Mouse (Mus musculus) midbrain, embryonic 12.5 days (tissue): Measurements from ENCODE around the gene Gm11444. TPM values are rescaled to one million over a fixed set of nuclear protein-coding genes. Genes with fewer than 3 reads are reported as not detected.
A peak's percentile ranks its signal among the peaks of the same experiment; 100 is the strongest.

Experiments
- ATAC-seq: fragments of 200-750 bp; cut with Nextera tagmentation; 2 replicates; pipeline ENCODE4 v1.8.0; 2017; ENCODE audit warnings: low read depth, moderate TSS enrichment, moderate library complexity; ENCODE audit not compliant: low FRiP score
- H3K27ac ChIP-seq: fragments of 300-500 bp; sonication (generic); replicated peaks from 2 replicates; pipeline ENCODE4 v1.5.1; 2016; ENCODE audit warnings: mild to moderate bottlenecking
- H3K27me3 ChIP-seq: fragments of 300-500 bp; sonication (generic); 2 replicates; pipeline ENCODE4 v1.6.1; 2016; ENCODE audit warnings: mild to moderate bottlenecking
- H3K36me3 ChIP-seq: fragments of 300-500 bp; sonication (generic); 2 replicates; pipeline ENCODE4 v1.6.1; 2016
- H3K4me1 ChIP-seq: fragments of 300-500 bp; sonication (generic); 2 replicates; pipeline ENCODE4 v1.6.1; 2016
- H3K4me2 ChIP-seq: fragments of 300-500 bp; sonication (generic); replicated peaks from 2 replicates; pipeline ENCODE4 v1.6.1; 2016; ENCODE audit warnings: mild to moderate bottlenecking, moderate library complexity
- H3K4me3 ChIP-seq: fragments of 300-500 bp; sonication (generic); 2 replicates; pipeline ENCODE4 v1.5.1; 2016; ENCODE audit warnings: mild to moderate bottlenecking
- H3K9ac ChIP-seq: fragments of 300-500 bp; sonication (generic); replicated peaks from 2 replicates; pipeline ENCODE4 v1.6.1; 2016; ENCODE audit warnings: mild to moderate bottlenecking, moderate library complexity
- H3K9me3 ChIP-seq: fragments of 300-500 bp; sonication (generic); 2 replicates; pipeline ENCODE4 v1.6.1; 2016; ENCODE audit warnings: mild to moderate bottlenecking
- WGBS: fragments of 180-500 bp; shearing (Covaris S2); methylation state at CpG from one replicate; pipeline ENCODE4 v1.1.7; 2016; 5-methylcytosine and 5-hydroxymethylcytosine counted together
- polyA plus RNA-seq: library from polyadenylated mRNA; unstranded; fragments of >200 nt; fragmentation: Nextera tagmentation; extraction: Ambion mirVana; gene quantifications from 2 replicates; pipeline ENCODE4 v1.2.1, GENCODE M21; 2016

Gene Gm11444
- polyA plus RNA-seq, 1 experiment from 2014 or later, result not detected

DNA sequence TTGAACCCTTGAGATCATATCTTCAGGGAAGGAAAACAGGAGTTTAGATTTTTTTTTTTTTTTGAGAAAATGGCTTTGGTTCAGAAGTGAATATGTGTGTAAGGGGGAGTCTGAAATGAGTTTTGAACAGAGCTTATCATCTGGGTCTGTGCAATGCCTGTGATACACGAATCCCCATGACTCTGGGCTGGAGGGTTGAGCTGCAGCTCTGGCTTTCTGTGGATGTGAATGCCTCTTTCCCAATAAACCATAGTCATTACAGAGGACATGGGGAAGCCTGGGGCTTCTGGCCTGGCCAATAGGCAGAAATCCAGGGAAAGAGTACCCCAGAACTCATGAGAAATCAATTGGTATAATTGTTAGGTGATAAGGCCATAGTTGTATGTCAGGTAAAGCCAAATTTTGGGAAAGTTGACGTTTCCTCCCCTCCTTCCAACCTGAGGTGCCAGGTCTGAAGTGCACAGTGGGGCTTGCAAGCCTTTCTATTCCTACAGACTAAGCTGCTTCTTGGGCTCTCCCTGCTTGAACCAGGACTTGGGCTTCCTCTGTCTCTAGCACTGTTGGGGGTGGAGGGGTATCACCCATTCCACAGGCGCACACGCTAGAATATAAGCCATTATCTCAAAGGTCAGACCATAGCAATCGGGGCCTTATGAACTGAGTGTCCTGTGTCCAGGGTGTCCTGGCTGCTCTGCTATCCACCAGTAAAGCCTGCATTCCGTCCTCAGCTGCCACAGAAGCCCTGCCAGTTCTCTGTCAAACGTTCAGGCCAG, 10.7 kb downstream of the Gm11444 start:
- H3K9ac ChIP-seq, result no peak overlapping the region
- no peak overlapping the region for H3K4me2 ChIP-seq
- no peak overlapping the region for H3K27ac ChIP-seq
- no peak for ATAC-seq
- 4% methylated on average over 7 of the region's 7 CpGs for WGBS
- peaks cover 42% of the 10 kb centered on the region for H3K4me1 ChIP-seq
- H3K36me3 ChIP-seq, result no peaks in the 10 kb centered on the region
- no peak overlapping the region for H3K4me3 ChIP-seq
- no peaks in the 10 kb centered on the region for H3K9me3 ChIP-seq
- peaks cover 100% of the 10 kb centered on the region for H3K27me3 ChIP-seq

DNA sequence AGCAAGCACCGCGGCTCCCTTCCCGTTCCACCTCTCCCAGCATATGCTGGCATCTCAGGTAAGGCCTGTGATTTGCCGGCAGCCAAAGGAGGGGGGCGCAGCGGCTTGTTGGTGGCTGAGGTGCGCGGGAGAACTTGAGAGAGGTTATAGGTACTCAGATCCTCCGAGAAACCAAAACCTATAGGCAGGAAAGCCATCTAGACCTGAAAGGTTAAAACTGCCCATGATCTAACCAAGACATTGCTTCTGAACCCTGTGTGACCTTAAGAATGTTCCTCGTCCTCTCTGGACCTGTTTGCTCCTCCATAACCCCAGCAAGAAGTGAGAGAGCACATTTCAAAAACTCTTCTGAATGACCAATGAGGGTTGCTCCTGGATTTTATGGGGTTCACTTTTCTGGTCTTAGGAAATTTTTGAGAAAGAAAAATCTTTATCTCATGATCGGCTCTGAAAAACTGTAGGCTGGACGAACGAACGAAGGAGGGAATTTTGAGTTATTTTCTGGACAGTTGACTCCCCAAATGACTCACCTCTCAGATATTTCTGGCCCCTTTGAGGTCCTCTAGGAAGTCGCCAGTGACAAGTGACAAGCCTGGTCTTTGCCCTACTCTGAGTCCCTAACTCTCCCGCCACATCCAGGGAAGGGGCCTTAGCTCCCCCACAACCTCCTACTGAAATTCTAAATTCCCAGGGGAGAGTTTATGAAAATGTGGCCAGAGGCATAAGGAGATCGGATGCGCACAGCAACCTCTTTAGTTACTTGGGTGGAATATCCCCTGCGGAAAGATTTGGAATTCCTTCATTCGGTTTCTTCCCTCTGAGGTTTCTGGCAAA, 11.5 kb downstream of the Gm11444 start:
- H3K4me3 ChIP-seq, result peak overlapping the region; percentile 24; the same call in 1 of the 2 replicates
- peaks cover 34% of the 10 kb centered on the region for H3K4me1 ChIP-seq
- no peaks in the 10 kb centered on the region for H3K36me3 ChIP-seq
- 4% methylated on average over 20 of the region's 20 CpGs for WGBS
- H3K9ac ChIP-seq, result no peak overlapping the region
- ATAC-seq, result no peak
- no peak overlapping the region for H3K4me2 ChIP-seq
- peaks cover 100% of the 10 kb centered on the region for H3K27me3 ChIP-seq
- no peak overlapping the region for H3K27ac ChIP-seq
- no peaks in the 10 kb centered on the region for H3K9me3 ChIP-seq

DNA sequence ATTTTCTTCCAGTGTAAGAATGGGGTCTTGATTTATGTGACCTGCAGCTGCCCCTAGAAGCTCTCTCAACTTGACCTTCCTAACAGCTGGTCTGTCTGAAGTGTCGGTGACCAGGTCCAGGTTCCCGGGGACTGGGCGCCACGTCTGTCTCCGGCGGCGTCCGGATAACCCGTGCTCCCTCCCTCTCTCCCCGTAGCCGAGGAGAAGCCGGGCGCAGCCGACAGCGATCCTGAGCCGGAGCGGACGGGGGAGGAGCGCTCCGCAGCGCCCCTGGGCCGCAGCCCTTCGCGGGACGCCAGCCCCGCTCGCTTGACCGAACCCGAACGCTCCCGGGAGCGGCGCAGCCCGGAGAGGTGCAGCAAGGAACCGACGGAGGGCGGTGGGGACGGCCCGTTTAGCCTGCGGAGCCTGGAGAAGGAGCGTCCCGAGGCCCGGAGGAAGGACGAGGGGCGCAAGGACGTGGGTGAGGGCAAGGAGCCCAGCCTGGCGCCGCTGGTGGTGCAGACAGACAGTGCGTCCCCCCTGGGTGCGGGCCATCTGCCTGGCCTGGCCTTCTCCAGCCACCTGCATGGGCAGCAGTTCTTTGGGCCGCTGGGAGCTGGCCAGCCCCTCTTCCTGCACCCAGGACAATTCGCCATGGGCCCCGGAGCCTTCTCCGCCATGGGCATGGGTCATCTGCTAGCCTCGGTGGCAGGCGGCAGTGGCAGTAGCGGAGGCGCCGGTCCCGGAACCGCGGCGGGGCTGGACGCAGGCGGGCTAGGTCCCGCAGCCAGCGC, 12.3 kb downstream of the Gm11444 start:
- Histone ChIP-seq H3K4me2 (peak overlapping the region; percentile 27), H3K36me3 (no peaks in the 10 kb centered on the region), H3K27me3 (peaks cover 98% of the 10 kb centered on the region), H3K9ac (no peak overlapping the region), H3K4me1 (peaks cover 30% of the 10 kb centered on the region), H3K4me3 (peak overlapping the region; percentile 24), H3K9me3 (no peaks in the 10 kb centered on the region), H3K27ac (no peak overlapping the region)
- WGBS, result under 1% methylated on average over 61 of the region's 67 CpGs
- ATAC-seq, result no peak

DNA sequence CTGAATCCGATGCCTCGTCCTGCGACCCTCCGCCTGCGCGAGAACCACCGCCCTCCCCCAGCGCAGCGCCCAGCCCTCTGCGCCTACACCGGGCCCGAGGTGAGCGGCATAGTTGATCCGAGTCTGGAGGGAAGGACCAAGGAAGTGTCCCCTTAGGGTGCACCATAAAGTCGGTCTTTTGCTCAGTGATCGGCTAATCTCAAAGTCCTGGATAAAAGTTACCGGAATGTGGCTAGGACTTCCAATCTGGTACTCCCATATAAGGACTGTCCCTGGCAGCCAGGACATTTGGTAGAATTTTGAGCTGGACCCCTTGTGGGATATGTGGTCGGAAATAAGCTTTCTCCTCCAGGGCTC, 12.9 kb downstream of the Gm11444 start:
- ATAC-seq, result no peak
- H3K27me3 ChIP-seq, result peaks cover 98% of the 10 kb centered on the region
- no peaks in the 10 kb centered on the region for H3K9me3 ChIP-seq
- H3K4me1 ChIP-seq, result peaks cover 30% of the 10 kb centered on the region
- H3K4me3 ChIP-seq, result 0 out of 2 replicates have a peak overlapping the region, but pooled peaks have one; percentile 0
- 0 out of 2 replicates have a peak overlapping the region, but pooled peaks have one; percentile 27 for H3K4me2 ChIP-seq
- no peak overlapping the region for H3K9ac ChIP-seq
- no peaks in the 10 kb centered on the region for H3K36me3 ChIP-seq
- no peak overlapping the region for H3K27ac ChIP-seq
- WGBS, result under 1% methylated on average over 18 of the region's 18 CpGs

DNA sequence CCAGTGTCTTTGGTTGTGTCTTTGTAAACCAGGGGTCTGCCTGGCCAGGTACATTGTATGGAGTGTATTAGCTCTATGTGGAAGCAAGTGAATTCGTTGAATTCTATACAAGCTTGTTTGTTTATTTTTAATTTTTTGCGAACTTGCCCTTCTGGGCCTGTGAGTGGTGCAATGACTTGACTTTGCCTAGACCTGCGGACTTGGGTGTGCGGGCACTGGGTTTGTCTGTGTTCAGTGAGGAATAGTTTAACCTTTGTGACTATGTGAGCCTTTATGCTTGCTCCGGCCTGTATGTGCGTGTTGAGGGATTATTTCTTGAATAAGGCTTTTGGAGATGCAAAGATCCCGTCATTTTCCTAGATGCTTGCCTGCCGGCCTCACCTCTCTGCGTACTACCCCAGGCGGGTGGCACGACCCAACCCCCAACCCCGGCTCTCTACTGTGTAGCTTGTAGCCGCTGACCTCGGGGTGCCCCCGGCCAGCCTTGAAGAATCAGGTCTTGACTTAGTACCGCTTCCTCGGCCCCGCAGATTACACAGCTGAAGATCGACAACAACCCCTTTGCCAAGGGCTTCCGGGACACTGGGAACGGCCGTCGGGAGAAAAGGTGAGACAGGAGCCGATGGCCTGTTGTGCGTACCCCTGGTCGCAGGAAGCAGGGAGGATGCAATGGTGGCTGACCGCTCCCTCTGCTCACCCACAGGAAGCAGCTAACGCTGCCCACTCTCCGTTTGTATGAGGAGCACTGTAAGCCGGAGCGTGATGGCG, 13.4 kb downstream of the Gm11444 start:
- WGBS, result 2% methylated on average over 32 of the region's 32 CpGs
- H3K27me3 ChIP-seq, result peaks cover 98% of the 10 kb centered on the region
- H3K36me3 ChIP-seq, result no peaks in the 10 kb centered on the region
- no peaks in the 10 kb centered on the region for H3K9me3 ChIP-seq
- no peak overlapping the region for H3K9ac ChIP-seq
- no peak for ATAC-seq
- 0 out of 2 replicates have a peak overlapping the region, but pooled peaks have one; percentile 0 for H3K4me3 ChIP-seq
- no peak overlapping the region for H3K27ac ChIP-seq
- H3K4me1 ChIP-seq, result peaks cover 34% of the 10 kb centered on the region
- H3K4me2 ChIP-seq, result no peak overlapping the region

DNA sequence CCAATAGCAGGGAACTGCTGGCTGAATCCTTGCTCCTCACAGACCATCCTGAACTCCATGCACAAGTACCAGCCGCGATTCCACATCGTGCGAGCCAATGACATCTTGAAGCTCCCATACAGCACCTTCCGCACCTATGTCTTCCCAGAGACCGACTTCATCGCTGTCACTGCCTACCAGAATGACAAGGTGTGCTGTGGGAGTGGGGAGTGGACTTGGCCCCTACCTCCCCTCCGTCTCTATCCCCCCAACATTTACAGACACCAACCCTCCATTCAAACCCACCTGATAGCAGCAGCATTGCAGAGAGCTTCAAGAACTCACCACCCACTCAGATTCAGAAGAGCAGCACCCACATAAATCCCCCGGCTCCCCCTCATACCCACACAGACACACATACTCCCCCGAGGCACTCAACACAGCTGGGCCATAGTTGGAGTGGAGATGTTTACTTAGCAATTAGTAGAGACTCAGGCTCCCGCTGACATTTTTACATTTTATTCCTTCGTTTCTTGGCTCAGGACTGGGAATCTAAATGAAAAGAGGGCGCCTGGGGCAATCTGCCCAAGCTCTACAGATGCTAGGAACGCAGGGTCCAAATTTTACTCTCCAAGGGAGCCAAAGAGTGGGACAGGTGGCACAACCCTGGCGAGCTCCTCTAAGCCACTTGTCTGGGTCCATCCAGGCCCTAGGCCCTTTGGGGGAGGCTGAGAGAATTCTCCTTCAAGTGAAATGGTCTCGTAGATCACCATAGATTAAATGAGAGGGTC, 14.2 kb downstream of the Gm11444 start:
- 2% methylated on average over 16 of the region's 16 CpGs for WGBS
- Histone ChIP-seq H3K4me3 (no peak overlapping the region), H3K4me2 (no peak overlapping the region), H3K4me1 (peaks cover 32% of the 10 kb centered on the region), H3K9ac (no peak overlapping the region), H3K27ac (no peak overlapping the region), H3K9me3 (no peaks in the 10 kb centered on the region), H3K36me3 (no peaks in the 10 kb centered on the region), H3K27me3 (peaks cover 98% of the 10 kb centered on the region)
- no peak for ATAC-seq

DNA sequence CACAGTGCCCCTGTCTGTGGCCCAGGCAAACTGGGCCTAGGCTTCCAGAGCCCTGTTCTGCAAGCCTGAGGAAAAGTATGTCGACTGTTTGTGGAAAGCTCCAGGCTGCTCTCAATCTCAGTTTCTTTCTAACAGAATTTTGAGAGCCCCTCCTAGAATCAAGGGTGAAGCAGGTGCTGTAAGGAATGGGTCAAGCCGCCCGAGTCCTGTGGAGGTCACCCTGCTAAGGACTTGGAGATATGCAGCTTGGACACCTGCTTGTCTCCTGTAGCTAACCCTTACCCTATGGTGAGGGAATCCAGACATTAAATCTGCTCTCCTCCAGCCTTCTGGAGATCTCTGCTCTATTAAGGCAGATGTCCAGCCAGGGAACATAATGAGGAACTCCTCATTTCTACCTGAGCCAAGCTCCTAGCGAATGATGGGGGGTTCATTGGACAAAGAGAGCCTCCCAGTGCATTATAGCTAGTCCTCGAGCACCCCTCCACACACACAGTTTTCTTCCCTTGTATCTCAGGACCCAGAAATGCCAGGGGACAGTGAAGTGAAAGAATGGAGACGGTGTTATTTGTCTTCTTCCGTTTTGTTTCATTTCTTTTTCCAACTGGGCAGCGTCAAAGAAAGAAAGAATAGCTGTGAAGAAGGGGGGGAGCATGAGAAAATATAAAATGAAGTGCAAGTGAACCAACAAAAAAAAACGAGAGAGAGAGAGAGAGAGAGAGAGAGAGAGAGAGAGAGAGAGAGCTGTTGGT, 15.0 kb downstream of the Gm11444 start:
- no peak overlapping the region for H3K4me3 ChIP-seq
- H3K4me1 ChIP-seq, result peaks cover 28% of the 10 kb centered on the region
- no peak overlapping the region for H3K9ac ChIP-seq
- H3K27me3 ChIP-seq, result peaks cover 98% of the 10 kb centered on the region
- no peak overlapping the region for H3K27ac ChIP-seq
- no peak overlapping the region for H3K4me2 ChIP-seq
- no peak for ATAC-seq
- WGBS, result 4% methylated on average over 9 of the region's 9 CpGs
- H3K36me3 ChIP-seq, result no peaks in the 10 kb centered on the region
- H3K9me3 ChIP-seq, result no peaks in the 10 kb centered on the region

DNA sequence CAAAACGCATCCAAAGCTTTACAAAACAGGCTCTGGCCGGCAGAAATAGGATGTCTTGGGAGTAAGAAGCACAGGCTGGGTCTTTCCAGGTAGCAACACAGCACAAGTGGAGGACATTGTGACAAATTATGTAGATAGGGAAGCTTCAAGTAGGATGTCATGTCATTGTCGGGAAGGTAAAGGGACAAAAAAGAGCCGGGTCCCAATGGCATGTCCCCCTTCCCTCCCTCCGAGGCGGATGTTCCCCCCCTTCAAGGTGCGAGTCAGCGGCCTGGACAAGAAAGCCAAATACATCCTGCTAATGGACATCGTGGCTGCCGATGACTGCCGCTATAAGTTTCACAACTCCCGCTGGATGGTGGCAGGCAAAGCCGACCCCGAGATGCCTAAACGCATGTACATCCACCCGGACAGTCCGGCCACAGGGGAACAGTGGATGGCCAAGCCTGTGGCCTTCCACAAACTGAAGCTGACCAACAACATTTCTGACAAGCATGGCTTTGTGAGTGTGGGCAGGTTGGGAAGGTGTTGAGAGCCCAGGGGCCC, 15.7 kb downstream of the Gm11444 start:
- Histone ChIP-seq H3K4me1 (peaks cover 35% of the 10 kb centered on the region), H3K36me3 (no peaks in the 10 kb centered on the region), H3K4me3 (no peak overlapping the region), H3K27me3 (peaks cover 98% of the 10 kb centered on the region), H3K4me2 (no peak overlapping the region), H3K9me3 (no peaks in the 10 kb centered on the region), H3K9ac (no peak overlapping the region), H3K27ac (no peak overlapping the region)
- ATAC-seq, result no peak
- 4% methylated on average over 15 of the region's 17 CpGs for WGBS

DNA sequence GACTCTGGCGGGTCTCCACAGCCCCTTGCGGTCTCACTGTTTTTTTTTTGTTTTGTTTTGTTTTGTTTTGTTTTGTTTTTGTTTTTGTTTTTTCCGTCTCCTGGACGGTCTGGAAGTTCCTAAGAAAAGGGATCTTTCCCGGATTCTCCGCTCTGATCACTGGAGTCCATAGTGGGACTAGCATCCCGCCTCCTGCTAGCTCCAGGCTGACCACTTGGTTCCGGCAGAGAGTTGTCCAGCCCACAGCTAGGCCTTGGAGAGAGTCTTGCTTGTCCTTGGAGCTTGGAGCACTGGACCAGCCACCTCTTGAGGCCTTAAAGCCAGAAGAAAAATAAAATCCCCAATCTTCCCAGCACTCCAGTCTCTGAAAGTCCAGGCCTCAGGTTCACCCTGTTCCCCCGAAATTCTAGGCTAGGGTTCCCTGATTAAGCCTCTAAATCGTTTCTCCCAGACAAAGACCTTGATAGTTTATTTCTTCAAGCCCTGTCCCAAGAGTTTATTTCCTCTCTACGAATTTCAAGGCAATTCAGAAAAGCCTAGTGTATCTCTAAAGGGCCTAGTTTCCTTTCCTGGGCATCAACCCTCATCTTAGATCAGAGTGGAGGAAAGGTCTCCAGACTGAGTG, 16.3 kb downstream of the Gm11444 start:
- H3K4me2 ChIP-seq, result 0 out of 2 replicates have a peak overlapping the region, but pooled peaks have one; percentile 69
- ATAC-seq, result no peak
- H3K36me3 ChIP-seq, result no peaks in the 10 kb centered on the region
- peaks cover 40% of the 10 kb centered on the region for H3K4me1 ChIP-seq
- peaks cover 98% of the 10 kb centered on the region for H3K27me3 ChIP-seq
- no peak overlapping the region for H3K9ac ChIP-seq
- no peak overlapping the region for H3K4me3 ChIP-seq
- H3K27ac ChIP-seq, result no peak overlapping the region
- H3K9me3 ChIP-seq, result no peaks in the 10 kb centered on the region
- whole genome bisulfite sequencing, result 2% methylated on average over 11 of the region's 11 CpGs

DNA sequence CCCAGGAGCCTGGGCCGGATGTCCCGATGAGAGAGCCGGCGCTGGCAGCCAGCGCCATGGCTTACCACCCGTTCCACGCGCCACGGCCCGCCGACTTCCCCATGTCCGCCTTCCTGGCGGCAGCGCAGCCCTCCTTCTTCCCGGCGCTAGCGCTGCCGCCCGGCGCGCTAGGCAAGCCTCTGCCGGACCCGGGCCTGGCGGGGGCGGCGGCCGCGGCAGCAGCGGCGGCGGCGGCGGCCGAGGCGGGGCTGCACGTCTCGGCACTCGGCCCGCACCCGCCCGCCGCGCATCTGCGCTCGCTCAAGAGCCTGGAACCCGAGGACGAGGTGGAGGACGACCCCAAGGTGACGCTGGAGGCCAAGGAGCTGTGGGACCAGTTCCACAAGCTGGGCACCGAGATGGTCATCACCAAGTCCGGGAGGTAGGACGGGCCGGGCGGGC, 17.0 kb downstream of the Gm11444 start:
- Histone ChIP-seq H3K27me3 (peaks cover 98% of the 10 kb centered on the region), H3K4me1 (peaks cover 38% of the 10 kb centered on the region)

More for the DNA sequence above, 17.0 kb downstream of the Gm11444 start:
- Histone ChIP-seq H3K27ac (no peak overlapping the region), H3K9me3 (no peaks in the 10 kb centered on the region), H3K4me3 (peak overlapping the region; percentile 44), H3K36me3 (no peaks in the 10 kb centered on the region), H3K9ac (peak overlapping the region; percentile 56), H3K4me2 (peak overlapping the region; percentile 69)
- ATAC-seq, result no peak
- under 1% methylated on average over 47 of the region's 54 CpGs for WGBS
